ENCODE assay signal across 21 mouse cellular contexts in the genomic region with DNA sequence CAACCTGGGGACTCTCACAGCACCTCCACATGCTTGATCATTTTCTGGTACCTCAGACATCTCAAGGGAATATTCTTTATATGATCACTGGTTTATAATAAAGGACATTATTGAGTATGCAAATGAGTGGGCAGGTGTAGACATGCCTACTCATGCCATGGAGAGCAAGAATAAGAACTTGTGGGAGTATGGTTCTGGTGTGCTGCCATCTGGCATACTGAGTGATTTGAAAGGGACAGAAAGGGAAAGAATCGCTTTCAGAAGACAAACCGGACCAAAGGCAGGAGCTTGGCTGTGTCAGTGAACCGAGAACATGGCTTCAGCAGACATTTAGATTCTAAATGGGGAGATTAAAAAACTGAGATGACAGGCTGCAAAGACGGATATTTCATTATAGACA.
DNase-seq lines count a peak whose midpoint lies in the region; ATAC-seq lines count a peak whose summit lies in the region.
"Had no signal": no experiment of that assay in that cellular context is flagged by ENCODE, and none has a peak within 500 bp of the region (broad histone marks: within the 10 kb centered on the region; RNA-seq: fewer than 3 reads in every experiment).

No protein-coding gene starts in this region.

- no peak for DNase-seq in embryonic facial prominence, embryonic 10.5 days (ENCODE audit: low spot score)
- DNase-seq in layer of hippocampus, adult 8-10 months (ENCODE audit: low spot score in 2 of 2): peak; percentile 31 to 39
- DNase-seq in layer of hippocampus, postnatal 10 days (ENCODE audit: low spot score in 2 of 2): no peak
- DNase-seq in fat pad, adult 2 months (ENCODE audit: extremely low read depth, low read depth, low spot score): peak; percentile 2
- DNase-seq in left cerebral cortex, postnatal 36 days (ENCODE audit: low spot score in 2 of 2): peak; percentile 32 to 34
- no peak for DNase-seq in urinary bladder, postnatal 14 days (ENCODE audit: low spot score)
- DNase-seq: adrenal gland, postnatal 25 days; cerebellum, adult 2 months; heart, adult 18-20 months; kidney, postnatal 36 days; lung, adult 18-20 months; retina, postnatal 1 day; thymus, adult 18-20 months had no signal

- no peaks in the 10 kb centered on the region for H3K27me3 ChIP-seq in embryonic facial prominence, embryonic 15.5 days
- no peaks in the 10 kb centered on the region for H3K27me3 ChIP-seq in embryonic facial prominence, embryonic 10.5 days (replicated peaks; ENCODE audit: low read depth, poor library complexity, severe bottlenecking)
- H3K27me3 ChIP-seq: forebrain, embryonic 15.5 days; heart, embryonic 13.5 days; megakaryocyte, embryonic 14.5 days had no signal

- 82% methylated on average over 4 of the region's 4 CpGs for WGBS in embryonic facial prominence, embryonic 15.5 days
- WGBS in embryonic facial prominence, embryonic 10.5 days: 88% methylated on average over 4 of the region's 4 CpGs

- H3K9ac ChIP-seq in embryonic facial prominence, embryonic 15.5 days: no peak overlapping the region
- H3K9ac ChIP-seq: forebrain, embryonic 15.5 days; heart, embryonic 13.5 days had no signal

- no peaks in the 10 kb centered on the region for H3K36me3 ChIP-seq in embryonic facial prominence, embryonic 15.5 days
- no peaks in the 10 kb centered on the region for H3K36me3 ChIP-seq in embryonic facial prominence, embryonic 10.5 days (replicated peaks)
- H3K36me3 ChIP-seq: forebrain, embryonic 15.5 days; heart, embryonic 13.5 days had no signal

- no peak overlapping the region for H3K4me2 ChIP-seq in embryonic facial prominence, embryonic 15.5 days (replicated peaks)
- H3K4me2 ChIP-seq: forebrain, embryonic 15.5 days; heart, embryonic 13.5 days; liver, embryonic 11.5 days had no signal

- H3K4me3 ChIP-seq in embryonic facial prominence, embryonic 15.5 days (replicated peaks): no peak overlapping the region
- H3K4me3 ChIP-seq in embryonic facial prominence, embryonic 10.5 days: no peak overlapping the region
- H3K4me3 ChIP-seq: forebrain, embryonic 15.5 days; heart, embryonic 13.5 days; megakaryocyte, embryonic 14.5 days had no signal

- peak; percentile 39; the same call in 1 of the 2 replicates for ATAC-seq in embryonic facial prominence, embryonic 15.5 days (ENCODE audit: insufficient number of reproducible peaks, low FRiP score, low TSS enrichment, low read depth)
- no peak for ATAC-seq in cerebellum, adult (ENCODE audit: insufficient number of reproducible peaks, low FRiP score, low TSS enrichment)
- ATAC-seq: forebrain, embryonic 15.5 days; hindbrain, embryonic 16.5 days; intestine, embryonic 16.5 days had no signal

- H3K4me1 ChIP-seq in embryonic facial prominence, embryonic 15.5 days: no peaks in the 10 kb centered on the region
- peaks cover 2% of the 10 kb centered on the region; the same call in 1 of the 2 replicates for H3K4me1 ChIP-seq in embryonic facial prominence, embryonic 10.5 days
- H3K4me1 ChIP-seq: megakaryocyte, embryonic 14.5 days had no signal

- H3K9me3 ChIP-seq in embryonic facial prominence, embryonic 15.5 days (replicated peaks): no peaks in the 10 kb centered on the region
- no peaks in the 10 kb centered on the region for H3K9me3 ChIP-seq in embryonic facial prominence, embryonic 10.5 days
- H3K9me3 ChIP-seq: forebrain, embryonic 15.5 days; heart, embryonic 13.5 days; megakaryocyte, embryonic 14.5 days had no signal

- H3K27ac ChIP-seq in embryonic facial prominence, embryonic 15.5 days (replicated peaks): no peak overlapping the region
- H3K27ac ChIP-seq in embryonic facial prominence, embryonic 10.5 days (replicated peaks): no peak overlapping the region
- H3K27ac ChIP-seq: forebrain, embryonic 15.5 days; heart, embryonic 13.5 days had no signal

- intact Hi-C loops in left cerebral cortex, postnatal 36 days (cut with DNase I): no loop called here

Comparison
In these comparisons a context has a peak if more than half of its experiments do, and no peak if none do; other contexts are left out.
1. DNase-seq: peak in layer of hippocampus, adult 8-10 months (2 of 2), fat pad, adult 2 months (single experiment) and left cerebral cortex, postnatal 36 days (2 of 2); none in embryonic facial prominence, embryonic 10.5 days (single experiment), layer of hippocampus, postnatal 10 days (0 of 2) and urinary bladder, postnatal 14 days (single experiment).